Mouse (Mus musculus) small intestine, adult 10 weeks (tissue): ENCODE results near the gene Cd70. TPM values are rescaled to one million over a fixed set of nuclear protein-coding genes. Genes with fewer than 3 reads are reported as not detected.

Source experiments
- polyA plus RNA-seq: library from polyadenylated mRNA; stranded (reverse); fragments of 350-450 nt; fragmentation: Illumina TruSeq; extraction: RNeasy Lipid Tissue Mini Kit (QIAGEN cat#74804); gene quantifications from one replicate; pipeline ENCODE4 v1.2.3, GENCODE M21; 2014; ENCODE audit warnings: low replicate concordance

Cd70 gene
- not detected for polyA plus RNA-seq

GRCm38 (mm10) chr17:57148994-57149803 is at the start of gene Cd70:
Gene Cd70 (minus strand): TSS chr17:57149777.

GRCm38 (mm10) chr17:57194041-57194507 is 44.5 kb upstream of the Cd70 start, which contains the start of gene Tnfsf14:
Gene Tnfsf14 (minus strand): TSS chr17:57194177.

GRCm38 (mm10) chr17:57105181-57106034 is 44.2 kb downstream of the Cd70 start, which contains the start of gene Tnfsf9:
Gene Tnfsf9 (plus strand): TSS chr17:57105325.

Other genes with a start within 250 kb of the Cd70 start
- 0.52 TPM for gene Mllt1, start 214.4 kb downstream of the Cd70 start, polyA plus RNA-seq
- gene Acer1, start 167.7 kb downstream of the Cd70 start, polyA plus RNA-seq, result 5.1 TPM
- gene Clpp, start 159.5 kb downstream of the Cd70 start, polyA plus RNA-seq, result 0.63 TPM
- gene Alkbh7, start 152.4 kb downstream of the Cd70 start, polyA plus RNA-seq, result not detected
- gene Pspn, start 149.8 kb downstream of the Cd70 start, polyA plus RNA-seq, result not detected
- 1.6 TPM for gene Gtf2f1, start 138.5 kb downstream of the Cd70 start, polyA plus RNA-seq
- gene Gm17949, start 138.3 kb downstream of the Cd70 start, polyA plus RNA-seq, result not detected
- 4.3 TPM for gene Khsrp, start 118.3 kb downstream of the Cd70 start, polyA plus RNA-seq
- gene Slc25a41, start 108.1 kb downstream of the Cd70 start, polyA plus RNA-seq, result not detected
- 27.2 TPM for gene Crb3, start 90.7 kb downstream of the Cd70 start, polyA plus RNA-seq
- gene Slc25a23, start 89.9 kb downstream of the Cd70 start, polyA plus RNA-seq, result 2.3 TPM
- gene Dennd1c, start 71.3 kb downstream of the Cd70 start, polyA plus RNA-seq, result 3.3 TPM
- not detected for gene Tubb4a, start 62.0 kb downstream of the Cd70 start, polyA plus RNA-seq
- gene Tnfsf9, start 44.5 kb downstream of the Cd70 start, polyA plus RNA-seq, result not detected
- gene Tnfsf14, start 44.4 kb upstream of the Cd70 start, polyA plus RNA-seq, result not detected
- 23.0 TPM for gene C3, start 78.4 kb upstream of the Cd70 start, polyA plus RNA-seq
- 0.41 TPM for gene Gpr108, start 98.7 kb upstream of the Cd70 start, polyA plus RNA-seq
- 1.5 TPM for gene Trip10, start 99.7 kb upstream of the Cd70 start, polyA plus RNA-seq
- gene Vav1, start 129.3 kb upstream of the Cd70 start, polyA plus RNA-seq, result 1.1 TPM
- gene Adgre1, start 208.9 kb upstream of the Cd70 start, polyA plus RNA-seq, result 10.6 TPM